Mouse (Mus musculus): ENCODE measurements around the gene Rhobtb1. TPM values are rescaled to one million over a fixed set of nuclear protein-coding genes. Genes with fewer than 3 reads are reported as not detected.

Gene Rhobtb1
- total and polyA plus RNA-seq, 2 experiments from 2014 or later = 29.9 to 38.4 TPM

GRCm38 (mm10) chr10:69265421-69265820 lies 114.2 kb downstream of the Rhobtb1 start:
- peaks cover 22% of the 10 kb centered on the region for H3K36me3 ChIP-seq (replicated peaks; ENCODE audit: control insufficient read depth, insufficient read depth, low read length)
- peak overlapping the region; percentile 35 for H3K4me2 ChIP-seq (ENCODE audit: low read depth, low read length)
- WGBS = 46% methylated on average over 15 of the region's 15 CpGs
- ATAC-seq (ENCODE audit: insufficient read depth, low read depth) (peak; percentile 21), DNase-seq (ENCODE audit: low spot score) (no peak)
- H3K4me3 ChIP-seq (ENCODE audit: low read depth, low read length) = no peak overlapping the region
- H3K9ac ChIP-seq (replicated peaks; ENCODE audit: low read depth, low read length) = no peak overlapping the region
- no peaks in the 10 kb centered on the region for H3K27me3 ChIP-seq (ENCODE audit: control insufficient read depth, insufficient read depth, low read length)
- H3K27ac ChIP-seq (ENCODE audit: low read depth) = peak overlapping the region; percentile 50
- no peaks in the 10 kb centered on the region for H3K9me3 ChIP-seq (replicated peaks; ENCODE audit: control insufficient read depth, low read length)
- H3K4me1 ChIP-seq (ENCODE audit: control insufficient read depth, insufficient read depth) = peaks cover 56% of the 10 kb centered on the region
- TF ChIP-seq EP300 (IDR thresholded peaks at IDR 0.05; ENCODE audit: low read depth) = no peak
- TF ChIP-seq CTCF (IDR thresholded peaks at IDR 0.05; ENCODE audit: low read depth) = no peak

GRCm38 (mm10) chr10:69268061-69268643 lies 116.9 kb downstream of the Rhobtb1 start:
- Histone ChIP-seq H3K4me2 (ENCODE audit: low read depth, low read length) (no peak overlapping the region), H3K9ac (replicated peaks; ENCODE audit: low read depth, low read length) (no peak overlapping the region), H3K9me3 (replicated peaks; ENCODE audit: control insufficient read depth, low read length) (no peaks in the 10 kb centered on the region), H3K4me1 (ENCODE audit: control insufficient read depth, insufficient read depth) (peaks cover 51% of the 10 kb centered on the region), H3K27me3 (ENCODE audit: control insufficient read depth, insufficient read depth, low read length) (no peaks in the 10 kb centered on the region), H3K27ac (ENCODE audit: low read depth) (peak overlapping the region; percentile 49), H3K36me3 (replicated peaks; ENCODE audit: control insufficient read depth, insufficient read depth, low read length) (peaks cover 36% of the 10 kb centered on the region), H3K4me3 (ENCODE audit: low read depth, low read length) (no peak overlapping the region)
- no peak for ATAC-seq (ENCODE audit: insufficient read depth, low read depth)
- DNase-seq (ENCODE audit: low spot score) = no peak
- TF ChIP-seq EP300 (IDR thresholded peaks at IDR 0.05; ENCODE audit: low read depth) (no peak), CTCF (IDR thresholded peaks at IDR 0.05; ENCODE audit: low read depth) (no peak)
- WGBS = 42% methylated on average over 10 of the region's 10 CpGs

- TF ChIP-seq CTCF (IDR thresholded peaks at IDR 0.05; ENCODE audit: low read depth) (no peak), EP300 (IDR thresholded peaks at IDR 0.05; ENCODE audit: low read depth) (no peak)
- Histone ChIP-seq H3K36me3 (replicated peaks; ENCODE audit: control insufficient read depth, insufficient read depth, low read length) (peaks cover 40% of the 10 kb centered on the region), H3K4me2 (ENCODE audit: low read depth, low read length) (no peak overlapping the region), H3K27me3 (ENCODE audit: control insufficient read depth, insufficient read depth, low read length) (no peaks in the 10 kb centered on the region), H3K9me3 (replicated peaks; ENCODE audit: control insufficient read depth, low read length) (no peaks in the 10 kb centered on the region), H3K9ac (replicated peaks; ENCODE audit: low read depth, low read length) (no peak overlapping the region), H3K4me1 (ENCODE audit: control insufficient read depth, insufficient read depth) (peaks cover 42% of the 10 kb centered on the region; the same call in 1 of the 2 replicates), H3K4me3 (ENCODE audit: low read depth, low read length) (no peak overlapping the region), H3K27ac (ENCODE audit: low read depth) (peak overlapping the region; percentile 81)
- DNase-seq (ENCODE audit: low spot score) (peak; percentile 61), ATAC-seq (ENCODE audit: insufficient read depth, low read depth) (peak; percentile 50; the same call in 1 of the 2 replicates)
- 45% methylated on average over 10 of the region's 10 CpGs for WGBS
Observed at GRCm38 (mm10) chr10:69271436-69271835, 120.2 kb downstream of the Rhobtb1 start.

- Histone ChIP-seq H3K9me3 (replicated peaks; ENCODE audit: control insufficient read depth, low read length) (no peaks in the 10 kb centered on the region), H3K4me1 (ENCODE audit: control insufficient read depth, insufficient read depth) (peaks cover 39% of the 10 kb centered on the region; the same call in 1 of the 2 replicates), H3K4me3 (ENCODE audit: low read depth, low read length) (no peak overlapping the region), H3K27ac (ENCODE audit: low read depth) (peak overlapping the region; percentile 91), H3K4me2 (ENCODE audit: low read depth, low read length) (no peak overlapping the region), H3K36me3 (replicated peaks; ENCODE audit: control insufficient read depth, insufficient read depth, low read length) (peaks cover 52% of the 10 kb centered on the region), H3K9ac (replicated peaks; ENCODE audit: low read depth, low read length) (no peak overlapping the region), H3K27me3 (ENCODE audit: control insufficient read depth, insufficient read depth, low read length) (no peaks in the 10 kb centered on the region)
- ATAC-seq (ENCODE audit: insufficient read depth, low read depth) (peak; percentile 30), DNase-seq (ENCODE audit: low spot score) (no peak)
- TF ChIP-seq CTCF (IDR thresholded peaks at IDR 0.05; ENCODE audit: low read depth) (no peak), EP300 (IDR thresholded peaks at IDR 0.05; ENCODE audit: low read depth) (no peak)
- WGBS = 43% methylated on average over 5 of the region's 5 CpGs
Observed at GRCm38 (mm10) chr10:69274275-69274674, 123.0 kb downstream of the Rhobtb1 start.

GRCm38 (mm10) chr10:69274705-69275104 lies 123.5 kb downstream of the Rhobtb1 start:
- peak; percentile 80 for DNase-seq (ENCODE audit: low spot score)
- ATAC-seq (ENCODE audit: insufficient read depth, low read depth) = peak; percentile 72
- Histone ChIP-seq H3K4me1 (ENCODE audit: control insufficient read depth, insufficient read depth) (peaks cover 39% of the 10 kb centered on the region; the same call in 1 of the 2 replicates), H3K4me2 (ENCODE audit: low read depth, low read length) (no peak overlapping the region), H3K9me3 (replicated peaks; ENCODE audit: control insufficient read depth, low read length) (no peaks in the 10 kb centered on the region), H3K27ac (ENCODE audit: low read depth) (peak overlapping the region; percentile 91), H3K4me3 (ENCODE audit: low read depth, low read length) (no peak overlapping the region), H3K36me3 (replicated peaks; ENCODE audit: control insufficient read depth, insufficient read depth, low read length) (peaks cover 55% of the 10 kb centered on the region), H3K9ac (replicated peaks; ENCODE audit: low read depth, low read length) (no peak overlapping the region), H3K27me3 (ENCODE audit: control insufficient read depth, insufficient read depth, low read length) (no peaks in the 10 kb centered on the region)
- TF ChIP-seq EP300 (IDR thresholded peaks at IDR 0.05; ENCODE audit: low read depth) (peak; percentile 16; the same call in 1 of the 2 replicates), CTCF (IDR thresholded peaks at IDR 0.05; ENCODE audit: low read depth) (no peak)
